Mouse (Mus musculus) right cerebral cortex, postnatal 14 days (tissue): ENCODE results near the gene Ccdc175.

Experiments used
- DNase-seq: peaks from one replicate; pipeline ENCODE4 v3.0.0; 2022

Ccdc175 gene

GRCm38 (mm10) chr12:72184929-72185328 is at the start of gene Ccdc175:
Ccdc175 (minus strand) TSS chr12:72185029.
- DNase-seq, result no peak

GRCm38 (mm10) chr12:72234151-72234550 is 49.3 kb upstream of the Ccdc175 start:
- no peak for DNase-seq

- DNase-seq, result no peak
Observed at GRCm38 (mm10) chr12:72232826-72233790, 48.3 kb upstream of the Ccdc175 start.

GRCm38 (mm10) chr12:72232176-72232575 is 47.3 kb upstream of the Ccdc175 start:
- no peak for DNase-seq

GRCm38 (mm10) chr12:72229451-72230196 is 44.8 kb upstream of the Ccdc175 start:
- DNase-seq, result no peak

GRCm38 (mm10) chr12:72227731-72228130 is 42.9 kb upstream of the Ccdc175 start:
- no peak for DNase-seq

- no peak for DNase-seq
Observed at GRCm38 (mm10) chr12:72225371-72225770, 40.5 kb upstream of the Ccdc175 start.

- no peak for DNase-seq
Observed at GRCm38 (mm10) chr12:72223557-72224102, 38.8 kb upstream of the Ccdc175 start.

- DNase-seq, result no peak
Observed at GRCm38 (mm10) chr12:72213554-72213953, 28.7 kb upstream of the Ccdc175 start.

GRCm38 (mm10) chr12:72200828-72201227 is 16.0 kb upstream of the Ccdc175 start:
- DNase-seq, result no peak

- no peak for DNase-seq
Observed at GRCm38 (mm10) chr12:72197925-72198486, 13.2 kb upstream of the Ccdc175 start.

- no peak for DNase-seq
Observed at GRCm38 (mm10) chr12:72197434-72197833, 12.6 kb upstream of the Ccdc175 start.

- no peak for DNase-seq
Observed at GRCm38 (mm10) chr12:72179561-72179960, 5.3 kb downstream of the Ccdc175 start.

GRCm38 (mm10) chr12:72178322-72178721 is 6.5 kb downstream of the Ccdc175 start:
- DNase-seq, result no peak

- no peak for DNase-seq
Observed at GRCm38 (mm10) chr12:72158421-72158820, 26.4 kb downstream of the Ccdc175 start.

GRCm38 (mm10) chr12:72150786-72151185 is 34.0 kb downstream of the Ccdc175 start:
- peak; percentile 34 for DNase-seq

GRCm38 (mm10) chr12:72129203-72129602 is 55.6 kb downstream of the Ccdc175 start:
- DNase-seq, result no peak

- DNase-seq, result no peak
Observed at GRCm38 (mm10) chr12:72115686-72116345, 69.0 kb downstream of the Ccdc175 start.

GRCm38 (mm10) chr12:72115126-72115525 is 69.7 kb downstream of the Ccdc175 start:
- DNase-seq, result no peak

- DNase-seq, result peak; percentile 50
Observed at GRCm38 (mm10) chr12:72104525-72105281, 80.1 kb downstream of the Ccdc175 start.

GRCm38 (mm10) chr12:72104027-72104426 is 80.8 kb downstream of the Ccdc175 start:
- no peak for DNase-seq

GRCm38 (mm10) chr12:72102776-72103175 is 82.1 kb downstream of the Ccdc175 start:
- DNase-seq, result no peak
